Mouse (Mus musculus): ENCODE measurements around the gene Cds1. TPM values are rescaled to one million over a fixed set of nuclear protein-coding genes. Genes with fewer than 3 reads are reported as not detected.

Cds1 gene
- polyA plus RNA-seq (2012; rRNA removed): 39.8 and 112 TPM in 2 replicates

DNA sequence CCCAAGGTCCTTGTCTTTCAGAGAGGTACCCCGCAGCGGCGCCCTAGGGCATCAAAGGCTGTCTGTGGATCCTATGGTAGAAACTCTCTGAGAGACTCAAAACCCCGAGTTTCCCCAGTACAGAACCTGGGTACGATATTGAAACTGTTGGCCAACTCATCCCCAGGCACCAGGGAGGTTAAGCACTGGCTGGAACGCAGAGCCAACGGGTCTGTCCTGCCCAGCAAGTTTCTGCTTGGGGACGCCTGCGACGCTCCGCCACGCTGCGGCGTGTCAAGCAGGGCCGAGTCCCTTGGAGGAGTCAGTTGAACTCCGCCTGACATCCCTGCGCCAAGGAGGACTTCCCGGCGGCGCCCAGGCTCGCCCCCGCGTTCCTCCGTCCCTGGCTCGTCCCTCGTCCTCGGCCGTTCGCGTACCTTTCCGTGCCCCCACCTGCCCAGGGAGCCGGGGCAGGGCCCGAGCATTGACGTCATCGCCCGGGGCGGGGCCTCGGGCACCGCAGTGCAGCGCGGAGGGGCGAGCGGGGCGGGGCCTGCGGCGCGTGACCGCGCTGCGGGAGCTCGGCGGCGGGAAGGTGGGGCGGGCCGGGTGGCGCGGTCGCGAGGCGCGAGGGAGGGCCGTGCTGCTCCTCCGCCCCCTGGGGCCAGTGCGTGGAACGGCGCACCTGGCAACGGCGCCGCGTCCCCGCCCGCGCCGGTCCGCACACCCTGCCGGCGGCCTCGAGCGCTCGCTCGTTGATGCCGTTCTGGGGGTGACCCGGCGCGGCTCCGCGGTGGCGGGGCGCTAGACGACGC, at the start of gene Cds1:
TSS of gene Cds1 (plus strand) at position 577 of the 794 bp plus-strand sequence.
- H3K4me3 ChIP-seq (ENCODE audit: low read depth, low read length): peak within 1 kb of the TSS; percentile 82
- no peaks in the 10 kb centered on the region for H3K36me3 ChIP-seq (ENCODE audit: control insufficient read depth, insufficient read depth, low read length)
- 2% methylated on average over 89 of the region's 91 CpGs for WGBS
- peak within 1 kb of the TSS; percentile 94 for H3K27ac ChIP-seq (ENCODE audit: insufficient read depth, low read depth, low read length)
- H3K4me1 ChIP-seq (ENCODE audit: control insufficient read depth, insufficient read depth, insufficient read length, low read length): peaks cover 20% of the 10 kb centered on the region
- no peak for TF ChIP-seq CTCF (IDR thresholded peaks at IDR 0.05; ENCODE audit: extremely low read depth, insufficient read length, insufficient replicate concordance, low read depth, low read length)
- TF ChIP-seq POLR2A (IDR thresholded peaks at IDR 0.05; ENCODE audit: low read depth, low read length): peak; percentile 28; the same call in 1 of the 2 replicates
- no peaks in the 10 kb centered on the region for H3K27me3 ChIP-seq (ENCODE audit: control insufficient read depth, insufficient read depth, low read length)

- no peak overlapping the region for H3K27ac ChIP-seq (ENCODE audit: insufficient read depth, low read depth, low read length)
- H3K27me3 ChIP-seq (ENCODE audit: control insufficient read depth, insufficient read depth, low read length): no peaks in the 10 kb centered on the region
- H3K36me3 ChIP-seq (ENCODE audit: control insufficient read depth, insufficient read depth, low read length): no peaks in the 10 kb centered on the region
- H3K4me1 ChIP-seq (ENCODE audit: control insufficient read depth, insufficient read depth, insufficient read length, low read length): no peaks in the 10 kb centered on the region
- TF ChIP-seq CTCF (IDR thresholded peaks at IDR 0.05; ENCODE audit: extremely low read depth, insufficient read length, insufficient replicate concordance, low read depth, low read length): no peak
- no peak overlapping the region for H3K4me3 ChIP-seq (ENCODE audit: low read depth, low read length)
- 84% methylated on average over 9 of the region's 9 CpGs for WGBS
Observed at GRCm38 (mm10) chr5:101724216-101724615, 40.7 kb upstream of the Cds1 start.

DNA sequence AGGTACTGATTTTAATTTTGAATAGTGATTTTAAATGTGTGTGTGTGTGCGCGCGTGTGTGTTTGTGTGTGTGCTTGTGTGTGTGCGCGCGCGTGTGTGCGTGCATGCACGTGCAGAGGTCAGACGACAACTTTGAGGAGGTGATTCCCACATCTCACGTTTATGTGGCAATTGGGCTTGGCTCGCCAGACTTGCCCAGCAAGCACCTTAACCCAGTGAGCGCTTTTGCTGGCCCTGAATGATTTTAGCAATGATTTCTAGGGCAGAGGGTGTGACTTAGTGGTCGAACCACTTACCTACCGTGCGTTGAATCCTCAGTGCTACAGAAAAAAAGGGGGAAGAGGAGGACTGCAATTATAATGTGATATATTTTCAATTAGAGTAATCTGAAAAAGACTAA, 40.2 kb upstream of the Cds1 start:
- H3K27me3 ChIP-seq (ENCODE audit: control insufficient read depth, insufficient read depth, low read length): no peaks in the 10 kb centered on the region
- WGBS: 93% methylated on average over 16 of the region's 16 CpGs
- H3K4me1 ChIP-seq (ENCODE audit: control insufficient read depth, insufficient read depth, insufficient read length, low read length): no peaks in the 10 kb centered on the region
- TF ChIP-seq POLR2A (IDR thresholded peaks at IDR 0.05; ENCODE audit: low read depth, low read length): no peak
- no peak for TF ChIP-seq CTCF (IDR thresholded peaks at IDR 0.05; ENCODE audit: extremely low read depth, insufficient read length, insufficient replicate concordance, low read depth, low read length)
- no peak overlapping the region for H3K4me3 ChIP-seq (ENCODE audit: low read depth, low read length)
- no peaks in the 10 kb centered on the region for H3K36me3 ChIP-seq (ENCODE audit: control insufficient read depth, insufficient read depth, low read length)
- H3K27ac ChIP-seq (ENCODE audit: insufficient read depth, low read depth, low read length): no peak overlapping the region

GRCm38 (mm10) chr5:101725703-101726102, 39.2 kb upstream of the Cds1 start:
- H3K27me3 ChIP-seq (ENCODE audit: control insufficient read depth, insufficient read depth, low read length): no peaks in the 10 kb centered on the region
- WGBS: 38% methylated on average over 8 of the region's 8 CpGs
- H3K36me3 ChIP-seq (ENCODE audit: control insufficient read depth, insufficient read depth, low read length): no peaks in the 10 kb centered on the region
- no peak overlapping the region for H3K27ac ChIP-seq (ENCODE audit: insufficient read depth, low read depth, low read length)
- H3K4me3 ChIP-seq (ENCODE audit: low read depth, low read length): no peak overlapping the region
- H3K4me1 ChIP-seq (ENCODE audit: control insufficient read depth, insufficient read depth, insufficient read length, low read length): peaks cover 5% of the 10 kb centered on the region; the same call in 1 of the 2 replicates
- TF ChIP-seq POLR2A (IDR thresholded peaks at IDR 0.05; ENCODE audit: low read depth, low read length) (no peak), CTCF (IDR thresholded peaks at IDR 0.05; ENCODE audit: extremely low read depth, insufficient read length, insufficient replicate concordance, low read depth, low read length) (no peak)

DNA sequence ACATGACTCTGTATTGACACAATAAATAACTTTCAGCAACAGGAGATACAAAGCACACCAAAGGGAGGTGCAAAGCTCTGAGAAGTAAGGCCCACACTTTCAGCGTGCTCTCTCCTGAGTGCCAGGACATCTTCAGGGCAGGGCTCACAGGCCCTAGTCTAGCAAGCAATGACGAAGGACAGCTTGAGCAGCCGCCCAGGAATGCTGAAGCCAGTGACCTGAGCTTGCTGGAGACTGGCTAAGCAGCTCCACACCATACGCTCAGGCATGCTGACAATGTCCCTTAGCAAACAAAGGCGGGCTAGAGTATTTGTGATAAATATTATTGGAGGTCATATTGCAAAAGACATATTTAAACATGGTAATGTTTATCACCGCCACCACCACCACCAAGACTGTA, 38.6 kb upstream of the Cds1 start:
- no peaks in the 10 kb centered on the region for H3K27me3 ChIP-seq (ENCODE audit: control insufficient read depth, insufficient read depth, low read length)
- TF ChIP-seq POLR2A (IDR thresholded peaks at IDR 0.05; ENCODE audit: low read depth, low read length) (no peak), CTCF (IDR thresholded peaks at IDR 0.05; ENCODE audit: extremely low read depth, insufficient read length, insufficient replicate concordance, low read depth, low read length) (no peak)
- H3K36me3 ChIP-seq (ENCODE audit: control insufficient read depth, insufficient read depth, low read length): no peaks in the 10 kb centered on the region
- WGBS: 77% methylated on average over 6 of the region's 6 CpGs
- no peak overlapping the region for H3K4me3 ChIP-seq (ENCODE audit: low read depth, low read length)
- H3K27ac ChIP-seq (ENCODE audit: insufficient read depth, low read depth, low read length): no peak overlapping the region
- H3K4me1 ChIP-seq (ENCODE audit: control insufficient read depth, insufficient read depth, insufficient read length, low read length): peaks cover 5% of the 10 kb centered on the region; the same call in 1 of the 2 replicates

GRCm38 (mm10) chr5:101728304-101728905, 36.5 kb upstream of the Cds1 start:
- 34% methylated on average over 8 of the region's 8 CpGs for WGBS

GRCm38 (mm10) chr5:101737341-101737740, 27.6 kb upstream of the Cds1 start:
- TF ChIP-seq CTCF (IDR thresholded peaks at IDR 0.05; ENCODE audit: extremely low read depth, insufficient read length, insufficient replicate concordance, low read depth, low read length) (no peak), POLR2A (IDR thresholded peaks at IDR 0.05; ENCODE audit: low read depth, low read length) (no peak)
- H3K27me3 ChIP-seq (ENCODE audit: control insufficient read depth, insufficient read depth, low read length): no peaks in the 10 kb centered on the region
- 72% methylated on average over 3 of the region's 3 CpGs for WGBS
- no peak overlapping the region for H3K4me3 ChIP-seq (ENCODE audit: low read depth, low read length)
- no peaks in the 10 kb centered on the region for H3K4me1 ChIP-seq (ENCODE audit: control insufficient read depth, insufficient read depth, insufficient read length, low read length)
- no peak overlapping the region for H3K27ac ChIP-seq (ENCODE audit: insufficient read depth, low read depth, low read length)
- H3K36me3 ChIP-seq (ENCODE audit: control insufficient read depth, insufficient read depth, low read length): no peaks in the 10 kb centered on the region

More at GRCm38 (mm10) chr5:101728304-101728905, 36.5 kb upstream of the Cds1 start:
- Histone ChIP-seq H3K4me3 (ENCODE audit: low read depth, low read length) (no peak overlapping the region), H3K27ac (ENCODE audit: insufficient read depth, low read depth, low read length) (no peak overlapping the region), H3K4me1 (ENCODE audit: control insufficient read depth, insufficient read depth, insufficient read length, low read length) (peaks cover 5% of the 10 kb centered on the region; the same call in 1 of the 2 replicates), H3K36me3 (ENCODE audit: control insufficient read depth, insufficient read depth, low read length) (no peaks in the 10 kb centered on the region), H3K27me3 (ENCODE audit: control insufficient read depth, insufficient read depth, low read length) (no peaks in the 10 kb centered on the region)
- TF ChIP-seq CTCF (IDR thresholded peaks at IDR 0.05; ENCODE audit: extremely low read depth, insufficient read length, insufficient replicate concordance, low read depth, low read length) (no peak), POLR2A (IDR thresholded peaks at IDR 0.05; ENCODE audit: low read depth, low read length) (no peak)

Measured in small intestine, adult 2 months (tissue).